In genomic region chr11:35928453-35928852, GRCm38 (mm10) we compare ENCODE assay signal across 19 mouse cellular contexts. TPM values are rescaled to one million over a fixed set of nuclear protein-coding genes. Genes with fewer than 3 reads are reported as not detected.
DNase-seq lines count a peak whose midpoint lies in the region; ATAC-seq and TF ChIP-seq lines count a peak whose summit lies in the region.
"Had no signal": no experiment of that assay in that cellular context is flagged by ENCODE, and none has a peak within 500 bp of the region (broad histone marks: within the 10 kb centered on the region; RNA-seq: fewer than 3 reads in every experiment).

No protein-coding gene starts in this region.

- H3K4me1 ChIP-seq in hindbrain, embryonic 10.5 days (replicated peaks) = peaks cover 72% of the 10 kb centered on the region
- peaks cover 23% of the 10 kb centered on the region; the same call in 1 of the 2 replicates for H3K4me1 ChIP-seq in hindbrain, embryonic 14.5 days (replicated peaks; ENCODE audit: control insufficient read depth, insufficient read depth, low read length)
- peaks cover 0 to 24% of the 10 kb centered on the region in 2 experiments; a peak in 2 of 4 replicates for H3K4me1 ChIP-seq in CH12.LX (ENCODE audit: control insufficient read depth in 1 of 2, insufficient read depth in 2 of 2)

- no peak for TF ChIP-seq POLR2A in CH12.LX (IDR thresholded peaks at IDR 0.05; ENCODE audit: low read depth, low read length)

- in situ Hi-C loops in CH12.LX (cut with MboI; ENCODE audit: low pct_ligation_motif_present, low pct_unique_long_range_greater_than_20kb, low sequenced_read_pairs) = no loop called here

- no peak for TF ChIP-seq EP300 in CH12.LX (IDR thresholded peaks at IDR 0.05; ENCODE audit: low read length)

- no peak for DNase-seq in hindbrain, embryonic 10.5 days (ENCODE audit: low spot score)
- DNase-seq in hindbrain, embryonic 14.5 days (ENCODE audit: low spot score) = no peak
- DNase-seq in CH12.LX (ENCODE audit: extremely low read depth) = no peak
- no peak for DNase-seq in thymus, adult 18-20 months
- DNase-seq: adrenal gland, adult 2 months; adrenal gland, adult 8-10 months; adrenal gland, postnatal 10 days; adrenal gland, postnatal 14 days; adrenal gland, postnatal 25 days; adrenal gland, postnatal 36 days; B cell, adult 2 months; cerebellum, adult 11 months; cerebellum, adult 11-12 months; cerebellum, adult 18-20 months; cerebellum, adult 2 months had no signal

- no peak for TF ChIP-seq CTCF in CH12.LX (conservative IDR thresholded peaks at IDR 0.05 in 1 of 2, IDR thresholded peaks at IDR 0.05 in 1 of 2; ENCODE audit: low read depth in 2 of 2, low read length in 2 of 2)

- no peak for ATAC-seq in hindbrain, embryonic 14.5 days (ENCODE audit: low FRiP score)
- ATAC-seq: activated CD4-positive, CD25-positive, alpha-beta regulatory T cell, adult 4 months; CD4-positive, CD25-positive, alpha-beta regulatory T cell, adult 4 months; Patski had no signal

- no peaks in the 10 kb centered on the region for H3K27me3 ChIP-seq in hindbrain, embryonic 10.5 days (ENCODE audit: insufficient read depth, poor library complexity, severe bottlenecking)
- no peaks in the 10 kb centered on the region for H3K27me3 ChIP-seq in hindbrain, embryonic 14.5 days (ENCODE audit: control insufficient read depth, insufficient read depth, low read length)
- no peaks in the 10 kb centered on the region for H3K27me3 ChIP-seq in CH12.LX (replicated peaks)
- H3K27me3 ChIP-seq: Patski had no signal

- dilution Hi-C loops in CH12.LX (cut with MboI; ENCODE audit: extremely low pct_ligation_motif_present, extremely low pct_unique_long_range_greater_than_20kb, low sequenced_read_pairs) = no loop called here

- 0 out of 2 replicates have a peak, but pooled peaks cover 4% of the 10 kb centered on the region for H3K36me3 ChIP-seq in hindbrain, embryonic 10.5 days
- no peaks in the 10 kb centered on the region for H3K36me3 ChIP-seq in hindbrain, embryonic 14.5 days (replicated peaks; ENCODE audit: control insufficient read depth, insufficient read depth)
- H3K36me3 ChIP-seq in CH12.LX (replicated peaks in 1 of 2; ENCODE audit: control insufficient read depth in 1 of 2, insufficient read depth in 1 of 2, low read length in 1 of 2) = no peaks in the 10 kb centered on the region
- H3K36me3 ChIP-seq: G1E had no signal

- peak overlapping the region; percentile 84 for H3K27ac ChIP-seq in hindbrain, embryonic 10.5 days
- H3K27ac ChIP-seq in hindbrain, embryonic 14.5 days = no peak overlapping the region
- no peak overlapping the region for H3K27ac ChIP-seq in CH12.LX (ENCODE audit: insufficient read depth, low read depth)

- H3K79me2 ChIP-seq in CH12.LX (replicated peaks; ENCODE audit: control insufficient read depth, extremely low read depth, insufficient read depth, poor library complexity, severe bottlenecking) = no peaks in the 10 kb centered on the region

- H3K4me2 ChIP-seq in hindbrain, embryonic 14.5 days (replicated peaks) = no peak overlapping the region
- H3K4me2 ChIP-seq in CH12.LX (ENCODE audit: insufficient read depth, low read depth, poor library complexity, severe bottlenecking) = no peak overlapping the region

- WGBS in hindbrain, embryonic 10.5 days = 94% methylated on average over 12 of the region's 12 CpGs
- WGBS in hindbrain, embryonic 14.5 days = 95% methylated on average over 12 of the region's 12 CpGs

- H3K9ac ChIP-seq in hindbrain, embryonic 14.5 days = no peak overlapping the region
- H3K9ac ChIP-seq in CH12.LX (ENCODE audit: insufficient read depth, low read depth) = no peak overlapping the region

- H3K4me3 ChIP-seq in hindbrain, embryonic 10.5 days = no peak overlapping the region
- no peak overlapping the region for H3K4me3 ChIP-seq in hindbrain, embryonic 14.5 days (replicated peaks; ENCODE audit: low read length)
- H3K4me3 ChIP-seq in CH12.LX (replicated peaks in 1 of 3; ENCODE audit: low read depth in 2 of 3, low read length in 2 of 3, poor library complexity in 1 of 3) = no peak overlapping the region

- no peaks in the 10 kb centered on the region for H3K9me3 ChIP-seq in hindbrain, embryonic 10.5 days
- 0 out of 2 replicates have a peak, but pooled peaks cover 5% of the 10 kb centered on the region for H3K9me3 ChIP-seq in hindbrain, embryonic 14.5 days (ENCODE audit: control insufficient read depth, low read length)
- peaks cover 6% of the 10 kb centered on the region for H3K9me3 ChIP-seq in CH12.LX (replicated peaks; ENCODE audit: low read length)

- TF ChIP-seq RAD21 in CH12.LX (IDR thresholded peaks at IDR 0.05; ENCODE audit: low read depth, low read length) = no peak

TF ChIP-seq in CH12.LX, 34 proteins besides CTCF, POLR2A, EP300 and RAD21:
- TF ChIP-seq MAX (IDR thresholded peaks at IDR 0.05; ENCODE audit: low read length) (0 out of 2 replicates have a peak, but pooled peaks have one; percentile 2), MEF2A (IDR thresholded peaks at IDR 0.05; ENCODE audit: borderline replicate concordance, low read depth, low read length) (no peak), MAZ (IDR thresholded peaks at IDR 0.05; ENCODE audit: low read depth, low read length) (no peak)

RNA-seq across cellular contexts. Expression of gene Wwc1, which starts 51.9 kb away (rescaled TPM):
- polyA plus RNA-seq in hindbrain, embryonic 10.5 days (2016; fragmentation: Nextera tagmentation; extraction: Ambion mirVana) = 3.9 and 4.9 TPM in 2 replicates
- polyA plus RNA-seq in hindbrain, embryonic 14.5 days (2014; fragmentation: Nextera tagmentation; extraction: Ambion mirVana) = 9.3 and 10.1 TPM in 2 replicates
- total RNA-seq in CH12.LX (2012; rRNA removed) = 0.89 and 1.5 TPM in 2 replicates
- total RNA-seq in CH12.LX (2014; rRNA removed) = 2.0 and 2.4 TPM in 2 replicates
- 8.7 and 13.8 TPM in 2 replicates for polyA plus RNA-seq in CH12.LX (2012; ENCODE audit: insufficient read length, low read depth)
- polyA plus RNA-seq: activated CD4-positive, CD25-positive, alpha-beta regulatory T cell, adult 4 months had no signal
